Mouse (Mus musculus) liver, embryonic 11.5 days (tissue): ENCODE results near the gene Klf15. TPM values are rescaled to one million over a fixed set of nuclear protein-coding genes. Genes with fewer than 3 reads are reported as not detected.

Source experiments
- ATAC-seq: fragments of 200-750 bp; cut with Nextera tagmentation; replicated peaks from 2 replicates; pipeline ENCODE4 v1.8.0; 2017; ENCODE audit warnings: moderate number of reproducible peaks, mild to moderate bottlenecking, moderate TSS enrichment, moderate library complexity; ENCODE audit not compliant: low FRiP score
- DNase-seq: peaks from one replicate; pipeline ENCODE4 v3.0.0-alpha.2; 2017; ENCODE audit warnings: low spot score
- H3K27ac ChIP-seq: fragments of 300-500 bp; sonication (generic); 2 replicates; pipeline ENCODE4 v1.5.1; 2014; ENCODE audit warnings: mild to moderate bottlenecking, low read depth, low read length, control low read depth
- H3K27me3 ChIP-seq: fragments of 300-500 bp; sonication (generic); replicated peaks from 2 replicates; pipeline ENCODE4 v1.6.1; 2014; ENCODE audit warnings: low read length, mixed read lengths; ENCODE audit not compliant: control insufficient read depth, insufficient read depth
- H3K36me3 ChIP-seq: fragments of 300-500 bp; sonication (generic); 2 replicates; pipeline ENCODE4 v1.6.1; 2014; ENCODE audit warnings: mild to moderate bottlenecking, low read length, moderate library complexity, mixed read lengths; ENCODE audit not compliant: control insufficient read depth, insufficient read depth
- H3K4me1 ChIP-seq: fragments of 300-500 bp; sonication (generic); replicated peaks from 2 replicates; pipeline ENCODE4 v1.6.1; 2014; ENCODE audit warnings: low read length, mixed read lengths; ENCODE audit not compliant: control insufficient read depth, insufficient read depth
- H3K4me2 ChIP-seq: fragments of 300-500 bp; sonication (generic); 2 replicates; pipeline ENCODE4 v1.6.1; 2014; ENCODE audit warnings: mild to moderate bottlenecking, control low read depth, moderate library complexity
- H3K4me3 ChIP-seq: fragments of 300-500 bp; sonication (generic); 2 replicates; pipeline ENCODE4 v1.5.1; 2014; ENCODE audit warnings: low read depth, low read length, control low read depth
- H3K9ac ChIP-seq: fragments of 300-500 bp; sonication (generic); 2 replicates; pipeline ENCODE4 v1.6.1; 2014; ENCODE audit warnings: low read depth, low read length, control low read depth
- H3K9me3 ChIP-seq: fragments of 300-500 bp; sonication (generic); 2 replicates; pipeline ENCODE4 v1.6.1; 2016; ENCODE audit warnings: low read length, inconsistent platforms, mixed read lengths; ENCODE audit not compliant: control insufficient read depth
- WGBS: fragments of 180-500 bp; shearing (Covaris S2); extraction: QIAGEN DNeasy Blood & Tissue Kit; methylation state at CpG from one replicate; pipeline ENCODE4 v1.1.7; 2014; 5-methylcytosine and 5-hydroxymethylcytosine counted together
- polyA plus RNA-seq: library from polyadenylated mRNA; unstranded; fragments of >200 nt; fragmentation: Nextera tagmentation; extraction: Ambion mirVana; gene quantifications from 2 replicates; pipeline ENCODE4 v1.2.1, GENCODE M21; 2014

Gene Klf15
- polyA plus RNA-seq, 1 experiment from 2014 or later = 10.6 TPM

DNA sequence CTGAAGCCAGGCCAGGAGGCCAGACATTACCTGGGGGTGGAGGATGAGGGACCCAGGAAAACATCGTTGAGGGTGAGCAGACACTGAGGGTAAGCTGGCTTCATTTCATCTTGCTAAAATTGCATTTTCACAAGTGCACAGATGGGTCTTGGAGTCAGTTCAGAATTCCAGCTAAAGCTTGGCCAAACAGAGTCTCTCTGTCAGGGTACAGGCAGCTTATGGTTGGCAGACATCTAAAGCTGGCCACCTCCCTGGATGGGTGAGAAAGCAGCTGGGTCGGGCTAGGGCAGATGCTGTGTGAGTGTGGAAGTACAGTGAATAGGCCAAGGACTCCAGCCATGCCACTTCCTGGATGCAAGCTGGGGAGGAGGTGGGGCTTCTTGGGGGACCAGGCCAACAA lies 28.6 kb downstream of the Klf15 start:
- Histone ChIP-seq H3K27me3 (no peaks in the 10 kb centered on the region), H3K4me3 (no peak overlapping the region), H3K36me3 (no peaks in the 10 kb centered on the region), H3K4me2 (no peak overlapping the region), H3K9ac (no peak overlapping the region), H3K9me3 (no peaks in the 10 kb centered on the region), H3K27ac (no peak overlapping the region), H3K4me1 (peaks cover 4% of the 10 kb centered on the region)
- DNase-seq = no peak
- no peak for ATAC-seq
- WGBS = 78% methylated on average over 2 of the region's 2 CpGs

DNA sequence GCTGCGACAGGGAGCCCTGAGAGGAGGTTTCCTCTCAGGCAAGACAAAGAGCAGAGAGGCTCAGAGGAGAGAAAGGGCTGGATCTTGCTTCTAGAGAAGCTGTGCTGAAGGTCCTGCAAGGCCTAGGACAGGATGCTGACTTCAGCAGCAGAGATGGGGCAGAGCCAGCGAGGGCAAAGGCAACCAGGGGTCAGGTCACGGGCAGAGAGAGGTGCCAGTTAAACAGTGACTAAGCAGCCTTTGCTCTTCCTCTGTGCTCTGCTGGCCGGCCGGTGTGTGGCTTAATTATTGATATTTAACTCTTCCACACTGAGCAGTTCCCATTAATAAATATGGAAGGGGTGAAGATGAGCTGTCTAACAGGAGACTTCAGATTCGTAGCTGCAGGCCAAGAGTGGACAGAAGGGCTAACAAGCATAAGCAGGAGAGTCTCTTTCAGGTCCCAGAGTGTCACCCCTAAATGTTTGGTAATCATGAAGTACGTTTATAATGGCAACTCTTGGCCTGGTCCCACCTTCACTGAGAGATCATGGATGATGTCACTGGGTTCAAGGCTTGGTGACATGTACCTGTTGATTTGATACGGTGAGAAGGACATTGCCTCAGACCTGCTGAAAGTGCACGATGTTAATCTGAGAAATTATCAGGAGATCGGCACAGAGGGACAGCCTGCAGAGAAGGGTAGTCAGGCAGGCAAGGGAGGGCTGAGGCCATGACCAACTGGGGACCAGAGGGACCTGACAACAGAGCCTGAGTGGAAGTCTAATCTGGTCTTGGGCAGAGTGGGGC lies 29.8 kb downstream of the Klf15 start:
- Histone ChIP-seq H3K27ac (no peak overlapping the region), H3K36me3 (no peaks in the 10 kb centered on the region), H3K9ac (no peak overlapping the region), H3K4me2 (no peak overlapping the region), H3K27me3 (no peaks in the 10 kb centered on the region), H3K4me1 (peaks cover 4% of the 10 kb centered on the region), H3K9me3 (no peaks in the 10 kb centered on the region), H3K4me3 (no peak overlapping the region)
- DNase-seq = no peak
- 72% methylated on average over 10 of the region's 10 CpGs for WGBS
- ATAC-seq = peak; percentile 69

DNA sequence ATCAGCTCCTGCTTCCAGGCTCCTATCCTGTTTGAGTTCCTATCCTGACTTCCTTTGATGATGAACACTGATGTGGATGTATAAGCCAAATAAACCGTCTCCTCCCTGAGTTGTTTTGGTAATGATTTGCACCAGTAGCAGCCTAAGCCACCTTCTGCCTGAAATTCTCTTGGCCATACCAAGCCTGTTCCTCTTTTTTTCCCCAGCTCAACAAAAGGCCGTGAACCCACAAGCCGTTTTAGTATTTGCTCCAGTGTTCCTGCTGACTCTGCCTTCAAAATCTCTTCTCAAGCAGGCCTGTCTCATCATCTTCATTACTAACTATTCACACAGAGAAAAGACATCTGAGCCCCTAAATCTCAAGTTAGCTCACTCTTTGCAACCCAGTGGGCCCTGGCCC lies 31.8 kb downstream of the Klf15 start:
- no peaks in the 10 kb centered on the region for H3K9me3 ChIP-seq
- peaks cover 4% of the 10 kb centered on the region for H3K4me1 ChIP-seq
- no peaks in the 10 kb centered on the region for H3K36me3 ChIP-seq
- ATAC-seq (no peak), DNase-seq (no peak)
- no peaks in the 10 kb centered on the region for H3K27me3 ChIP-seq
- no peak overlapping the region for H3K4me2 ChIP-seq
- H3K27ac ChIP-seq = no peak overlapping the region
- H3K9ac ChIP-seq = no peak overlapping the region
- WGBS = 60% methylated on average over 3 of the region's 3 CpGs
- no peak overlapping the region for H3K4me3 ChIP-seq

DNA sequence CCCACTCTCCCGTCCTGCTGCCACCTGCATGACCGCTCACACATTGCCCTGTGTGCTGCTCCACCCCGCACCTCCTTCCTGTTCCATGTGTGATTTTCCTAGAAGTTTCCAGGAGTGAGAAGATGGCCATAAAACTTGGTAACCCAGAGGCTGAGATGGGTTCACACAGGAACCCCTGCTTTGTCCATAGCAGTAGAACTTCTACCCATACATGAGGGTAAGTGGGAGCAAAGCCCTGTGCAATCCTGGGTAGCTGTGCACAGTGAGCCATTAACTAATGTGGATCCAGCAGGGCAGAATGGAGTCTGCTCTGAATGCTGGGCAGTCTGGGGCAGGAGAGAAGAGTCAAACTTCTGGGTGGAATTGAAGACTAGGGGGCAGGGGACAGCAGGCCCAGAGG lies 32.2 kb downstream of the Klf15 start:
- H3K27ac ChIP-seq = no peak overlapping the region
- peaks cover 4% of the 10 kb centered on the region for H3K4me1 ChIP-seq
- H3K36me3 ChIP-seq = no peaks in the 10 kb centered on the region
- no peak overlapping the region for H3K9ac ChIP-seq
- H3K4me2 ChIP-seq = no peak overlapping the region
- no peaks in the 10 kb centered on the region for H3K9me3 ChIP-seq
- ATAC-seq (no peak), DNase-seq (no peak)
- H3K27me3 ChIP-seq = no peaks in the 10 kb centered on the region
- no peak overlapping the region for H3K4me3 ChIP-seq
- 79% methylated on average over 3 of the region's 3 CpGs for WGBS

DNA sequence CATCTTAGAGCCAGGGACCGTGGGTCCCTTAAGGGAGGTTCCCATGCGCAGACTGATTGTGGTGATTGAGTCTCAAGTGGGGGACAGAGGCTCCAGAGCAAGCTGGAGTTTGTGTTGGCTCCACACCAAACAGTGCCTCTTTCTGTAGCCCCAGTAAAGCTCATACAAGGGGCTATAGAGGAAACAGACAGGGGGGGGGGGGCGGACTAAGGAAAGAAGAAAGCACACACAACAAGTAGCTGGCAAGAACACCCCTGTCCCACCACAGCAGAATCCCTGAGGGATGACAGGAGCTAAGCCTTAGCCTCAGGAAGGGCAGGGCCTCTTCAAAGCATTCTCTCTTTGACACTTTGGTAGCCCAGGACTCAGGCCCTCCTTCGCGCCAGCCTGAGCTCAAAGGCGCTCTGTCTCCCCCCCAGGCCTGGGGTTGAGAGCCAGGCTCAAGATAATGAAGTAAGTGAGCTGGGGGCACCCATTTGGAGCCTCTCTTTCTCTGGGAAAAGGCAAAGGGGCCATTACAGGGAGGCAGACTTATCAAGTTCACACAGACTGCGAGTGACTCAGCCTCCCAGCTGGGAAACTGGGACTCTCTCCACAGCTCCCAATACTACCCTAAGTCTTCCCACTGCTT lies 33.0 kb downstream of the Klf15 start:
- Histone ChIP-seq H3K36me3 (no peaks in the 10 kb centered on the region), H3K9ac (no peak overlapping the region), H3K4me3 (no peak overlapping the region), H3K9me3 (no peaks in the 10 kb centered on the region), H3K4me2 (no peak overlapping the region), H3K27ac (no peak overlapping the region; the same call in 1 of the 2 replicates), H3K27me3 (no peaks in the 10 kb centered on the region), H3K4me1 (peaks cover 4% of the 10 kb centered on the region)
- WGBS = 50% methylated on average over 6 of the region's 7 CpGs
- DNase-seq = no peak
- ATAC-seq = peak; percentile 24; the same call in 1 of the 2 replicates

DNA sequence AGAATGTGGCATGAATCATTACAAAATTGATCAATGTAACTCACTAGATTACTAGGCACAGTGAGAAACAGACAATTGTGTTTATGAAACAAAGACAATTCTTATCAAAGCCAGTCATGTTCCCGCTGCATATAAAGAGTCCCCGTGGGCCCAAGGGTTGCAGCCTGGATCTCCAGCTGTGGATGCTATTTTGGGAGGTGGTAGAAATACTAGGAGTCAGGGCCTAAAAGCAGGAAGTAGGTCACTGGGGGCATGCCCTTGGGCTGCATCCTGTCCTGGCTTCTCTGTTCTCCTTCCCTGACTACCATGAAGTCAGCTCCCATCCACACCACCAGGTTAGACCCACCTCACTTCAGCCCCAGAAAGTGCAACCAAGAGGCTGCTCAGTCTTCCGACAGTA lies 33.8 kb downstream of the Klf15 start:
- Histone ChIP-seq H3K27me3 (no peaks in the 10 kb centered on the region), H3K9ac (no peak overlapping the region), H3K36me3 (no peaks in the 10 kb centered on the region), H3K4me3 (no peak overlapping the region), H3K27ac (0 out of 2 replicates have a peak overlapping the region, but pooled peaks have one; percentile 30), H3K4me2 (no peak overlapping the region), H3K9me3 (no peaks in the 10 kb centered on the region), H3K4me1 (peaks cover 4% of the 10 kb centered on the region)
- no peak for DNase-seq
- no peak for ATAC-seq
- 59% methylated on average over 3 of the region's 3 CpGs for WGBS

DNA sequence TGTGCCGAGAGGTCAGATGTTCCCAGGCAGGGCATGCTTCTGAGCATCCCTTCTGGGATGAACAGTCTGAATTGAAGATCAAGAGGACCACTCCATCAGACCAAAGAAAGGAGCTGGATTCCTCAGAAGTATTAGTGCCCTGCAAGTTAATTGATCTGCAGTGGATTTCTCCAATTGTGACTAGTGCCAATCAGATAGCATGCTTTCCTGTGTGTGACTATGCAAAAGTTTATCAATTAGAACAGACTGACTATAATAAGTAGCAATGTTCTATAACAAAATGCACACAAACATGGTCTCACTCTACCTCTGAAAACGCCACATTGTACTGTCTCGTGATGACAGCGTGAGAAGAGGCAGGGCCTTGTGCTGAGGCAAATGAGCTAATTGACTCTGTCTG lies 37.1 kb downstream of the Klf15 start:
- no peak overlapping the region for H3K4me2 ChIP-seq
- H3K9me3 ChIP-seq = no peaks in the 10 kb centered on the region
- peaks cover 4% of the 10 kb centered on the region for H3K4me1 ChIP-seq
- DNase-seq (no peak), ATAC-seq (no peak)
- H3K4me3 ChIP-seq = no peak overlapping the region
- H3K27me3 ChIP-seq = no peaks in the 10 kb centered on the region
- H3K9ac ChIP-seq = no peak overlapping the region
- WGBS = 66% methylated on average over 4 of the region's 4 CpGs
- no peak overlapping the region for H3K27ac ChIP-seq
- no peaks in the 10 kb centered on the region for H3K36me3 ChIP-seq

DNA sequence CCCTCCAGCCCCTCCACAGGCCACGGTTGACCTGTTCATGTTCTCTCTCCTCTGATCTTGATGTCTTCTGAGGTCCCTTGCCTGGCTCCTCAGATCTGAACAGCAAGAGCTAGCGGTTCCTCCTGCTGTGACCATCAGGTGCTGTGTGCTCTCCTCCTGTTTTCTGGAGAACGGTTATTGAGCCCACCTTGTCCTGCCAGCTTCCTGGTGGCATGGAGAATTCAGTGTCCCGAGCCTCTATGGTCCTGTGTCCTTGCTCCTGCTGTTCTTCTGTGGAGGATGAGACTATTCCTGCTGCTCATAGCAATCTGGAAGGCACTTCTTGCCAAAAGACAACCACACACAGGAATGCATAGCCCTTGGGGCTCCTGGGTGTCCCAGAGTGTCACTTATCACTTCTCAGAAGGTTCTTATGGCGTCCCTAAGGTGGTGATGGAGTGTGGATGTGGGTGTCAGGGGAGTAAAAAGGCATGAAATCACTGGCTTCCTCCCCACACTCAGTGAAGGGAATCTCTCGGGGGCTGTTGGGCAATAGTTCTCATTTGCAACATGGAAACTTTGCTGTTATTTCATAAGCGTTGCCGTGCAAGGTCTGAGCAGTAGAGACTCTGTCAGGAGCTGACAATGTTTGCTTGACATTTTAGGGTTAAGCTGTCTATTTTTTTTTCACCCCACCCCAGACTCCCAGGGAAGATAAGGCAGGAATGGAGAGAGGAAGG lies 39.0 kb downstream of the Klf15 start:
- ATAC-seq (no peak), DNase-seq (no peak)
- no peak overlapping the region for H3K9ac ChIP-seq
- whole genome bisulfite sequencing = 58% methylated on average over 8 of the region's 8 CpGs
- no peaks in the 10 kb centered on the region for H3K27me3 ChIP-seq
- no peaks in the 10 kb centered on the region for H3K9me3 ChIP-seq
- no peaks in the 10 kb centered on the region for H3K4me1 ChIP-seq
- no peak overlapping the region for H3K4me3 ChIP-seq
- no peak overlapping the region for H3K27ac ChIP-seq
- H3K4me2 ChIP-seq = no peak overlapping the region
- H3K36me3 ChIP-seq = no peaks in the 10 kb centered on the region
